Mouse (Mus musculus) thymus, postnatal 4 days (tissue): ENCODE results near the gene Tnfrsf23.
"Not testable (repeated sequence)": the region's sequence is repeated elsewhere in the genome, so short reads cannot be mapped to it uniquely, and the experiment has no call there.

ENCODE experiments used
- DNase-seq: peaks from one replicate; pipeline ENCODE4 v3.0.0; 2021

Gene Tnfrsf23

GRCm38 (mm10) chr7:143681566-143681965 is 4.1 kb downstream of the Tnfrsf23 start:
- no peak for DNase-seq

DNA sequence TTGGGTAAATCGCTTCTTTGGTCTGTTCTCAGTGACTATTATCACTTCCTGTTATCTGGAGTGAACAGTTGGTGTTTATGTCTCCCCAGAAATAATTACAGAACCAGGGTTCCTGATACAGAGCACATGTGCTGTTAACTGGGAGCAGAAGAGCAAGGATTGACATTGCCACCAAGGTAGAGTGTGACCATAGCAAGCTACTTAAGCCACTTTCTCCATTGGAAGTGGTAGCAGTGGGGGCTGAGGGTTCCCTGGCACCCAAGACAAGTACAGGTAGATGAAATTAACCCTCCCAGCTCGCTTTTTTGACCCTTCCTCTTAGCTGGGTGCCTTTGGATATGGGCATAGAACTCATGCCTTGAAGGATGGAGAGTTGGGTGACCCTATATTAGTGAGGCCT is 4.8 kb downstream of the Tnfrsf23 start:
- DNase-seq = not testable (repeated sequence)

DNA sequence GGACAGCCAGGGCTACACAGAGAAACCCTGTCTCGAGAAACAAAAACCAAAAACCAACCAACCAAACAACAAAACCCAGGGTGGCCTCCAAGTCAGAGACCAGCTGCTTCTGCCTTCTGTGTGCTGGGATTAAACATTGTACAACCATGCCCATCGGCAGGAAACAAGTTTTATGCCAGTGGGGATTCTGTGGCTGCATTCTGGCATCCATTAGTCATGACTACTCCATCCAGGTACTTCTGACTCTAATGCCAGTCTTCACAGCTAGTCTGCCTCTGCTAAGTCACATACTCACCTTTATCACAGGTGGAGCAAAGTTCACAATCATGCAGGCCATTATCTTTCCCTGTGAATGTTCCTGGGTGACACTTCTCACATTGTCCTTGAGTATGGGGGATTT is 6.0 kb downstream of the Tnfrsf23 start:
- DNase-seq = not testable (repeated sequence)

DNA sequence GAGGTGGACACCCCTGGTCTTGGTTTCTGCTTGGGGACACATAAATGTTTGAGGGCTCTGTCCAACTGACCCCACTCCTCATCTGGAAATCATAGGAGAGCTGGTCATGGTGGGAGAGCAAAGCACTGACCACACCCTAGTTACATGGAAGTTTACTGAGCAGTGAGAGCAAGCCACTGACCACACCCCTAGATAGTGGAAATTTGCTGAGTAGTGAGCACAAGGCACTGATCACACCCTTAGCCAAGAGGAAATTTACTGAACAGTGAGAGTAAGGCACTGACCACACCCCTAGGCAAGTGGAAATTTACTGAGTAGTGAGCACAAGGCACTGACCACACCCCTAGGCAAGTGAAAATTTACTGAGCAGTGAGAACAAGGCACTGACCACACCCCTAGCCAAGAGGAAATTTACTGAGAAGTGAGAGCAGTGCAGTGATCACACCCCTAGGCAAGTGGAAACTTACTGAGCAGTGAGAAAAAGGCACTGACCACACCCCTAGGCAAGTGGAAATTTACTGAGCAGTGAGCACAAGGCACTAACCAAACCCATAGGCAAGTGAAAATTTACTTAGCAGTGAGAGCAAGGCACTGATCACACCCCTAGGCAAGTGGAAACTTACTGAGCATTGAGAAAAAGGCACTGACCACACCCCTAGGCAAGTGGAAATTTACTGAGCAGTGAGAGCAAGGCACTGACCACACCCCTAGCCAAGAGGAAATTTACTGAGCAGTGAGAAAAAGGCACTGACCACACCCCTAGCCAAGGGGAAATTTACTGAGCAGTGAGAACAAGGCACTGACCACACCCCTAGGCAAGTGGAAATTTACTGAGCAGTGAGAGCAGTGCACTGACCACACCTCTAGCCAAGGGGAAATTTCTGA is 19.0 kb downstream of the Tnfrsf23 start:
- DNase-seq = no peak

GRCm38 (mm10) chr7:143663470-143663869 is 22.2 kb downstream of the Tnfrsf23 start:
- DNase-seq = no peak

DNA sequence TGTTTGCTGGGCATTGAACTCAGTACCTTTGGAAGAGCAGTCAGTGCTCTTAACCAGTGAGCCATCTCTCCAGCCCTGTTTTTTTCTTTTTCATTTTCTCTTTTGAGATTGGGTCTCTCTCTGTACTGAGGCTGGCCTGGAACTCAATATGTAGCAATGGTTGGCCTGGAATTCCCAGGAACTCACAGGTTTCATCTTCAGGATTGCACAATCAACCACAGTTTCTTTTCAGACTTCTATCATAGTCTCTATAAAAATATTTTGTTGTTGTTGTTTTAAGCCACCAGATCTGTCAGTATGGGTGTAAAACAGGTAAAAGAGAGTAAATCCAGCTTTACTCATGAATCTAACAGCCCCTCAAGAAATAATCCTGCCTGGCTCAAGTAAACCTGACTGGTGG is 24.9 kb downstream of the Tnfrsf23 start:
- DNase-seq = no peak

GRCm38 (mm10) chr7:143649769-143650346 is 35.8 kb downstream of the Tnfrsf23 start:
- not testable (repeated sequence) for DNase-seq

DNA sequence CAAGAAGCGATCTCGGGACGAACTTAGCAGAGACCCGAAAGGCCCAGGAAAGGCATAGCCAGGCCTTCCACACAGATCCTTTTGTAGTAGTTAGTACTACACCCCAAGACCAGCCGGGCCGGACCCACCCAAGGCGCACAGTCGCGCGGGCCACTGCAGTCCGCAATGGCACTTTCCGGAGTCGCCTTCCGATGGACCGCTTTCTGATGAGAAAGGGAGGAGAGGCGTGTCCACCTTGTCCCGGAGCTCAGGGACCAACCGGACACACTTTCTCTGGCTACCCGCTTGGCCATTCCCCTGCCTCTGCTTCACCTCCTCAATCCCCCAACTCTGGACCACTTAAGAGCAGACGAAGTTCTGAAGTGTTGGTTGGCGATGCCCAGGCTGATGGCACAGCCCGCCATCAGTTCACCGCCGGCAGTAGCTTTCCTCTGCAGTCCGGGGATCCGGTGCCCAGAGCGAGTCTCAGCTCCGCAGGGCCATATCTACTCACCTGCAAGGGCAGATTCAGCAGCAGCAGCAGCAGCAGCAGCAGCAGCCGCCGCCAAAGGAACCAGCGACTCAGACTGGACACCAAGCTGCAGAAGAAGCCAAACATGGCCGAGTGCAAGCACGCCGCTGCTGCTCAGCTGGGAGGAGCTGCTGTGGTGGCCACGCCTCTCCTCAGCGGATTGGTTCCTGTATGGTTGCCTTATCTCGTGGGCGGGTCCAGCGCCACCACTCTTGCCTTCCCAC is 36.5 kb downstream of the Tnfrsf23 start, which contains the start of gene Tnfrsf22:
Tnfrsf22 (minus strand) TSS at position 628 of the 735 bp plus-strand sequence.
- DNase-seq = peak; percentile 82

DNA sequence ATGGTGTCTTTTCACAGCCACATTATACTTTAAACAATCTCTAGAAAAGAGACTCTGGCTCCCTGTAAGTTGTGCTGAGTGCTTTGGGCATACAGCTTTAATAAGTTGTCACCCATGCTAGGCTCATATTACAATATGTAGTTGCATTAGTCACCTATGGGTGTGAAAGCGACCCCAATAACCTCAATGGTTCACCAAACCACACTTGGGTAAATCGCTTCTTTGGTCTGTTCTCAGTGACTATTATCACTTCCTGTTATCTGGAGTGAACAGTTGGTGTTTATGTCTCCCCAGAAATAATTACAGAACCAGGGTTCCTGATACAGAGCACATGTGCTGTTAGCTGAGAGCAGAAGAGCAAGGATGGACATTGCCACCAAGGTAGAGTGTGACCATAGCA is 41.7 kb downstream of the Tnfrsf23 start:
- DNase-seq = not testable (repeated sequence)

- no peak for DNase-seq
These were observed 49.0 kb downstream of the Tnfrsf23 start for GRCm38 (mm10) chr7:143636674-143637073.

DNA sequence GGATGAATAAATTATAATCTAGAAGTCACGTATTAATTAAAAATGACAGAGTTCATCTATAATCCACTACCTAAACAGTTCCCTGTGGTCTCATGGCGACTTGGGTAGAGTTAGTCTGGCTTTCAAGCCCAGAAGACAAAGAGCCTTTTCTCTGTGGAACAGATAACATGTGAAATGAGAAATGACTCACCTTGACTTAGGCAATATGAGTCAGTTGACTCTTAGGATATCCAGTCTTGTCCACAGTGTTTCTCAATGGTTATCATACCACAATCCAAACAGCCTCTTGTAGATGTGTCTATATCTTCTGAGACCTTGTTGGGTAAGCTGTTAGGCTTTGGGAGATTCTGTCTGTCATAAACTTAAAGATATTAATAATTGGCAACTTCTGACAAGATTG is 54.2 kb downstream of the Tnfrsf23 start:
- no peak for DNase-seq

DNA sequence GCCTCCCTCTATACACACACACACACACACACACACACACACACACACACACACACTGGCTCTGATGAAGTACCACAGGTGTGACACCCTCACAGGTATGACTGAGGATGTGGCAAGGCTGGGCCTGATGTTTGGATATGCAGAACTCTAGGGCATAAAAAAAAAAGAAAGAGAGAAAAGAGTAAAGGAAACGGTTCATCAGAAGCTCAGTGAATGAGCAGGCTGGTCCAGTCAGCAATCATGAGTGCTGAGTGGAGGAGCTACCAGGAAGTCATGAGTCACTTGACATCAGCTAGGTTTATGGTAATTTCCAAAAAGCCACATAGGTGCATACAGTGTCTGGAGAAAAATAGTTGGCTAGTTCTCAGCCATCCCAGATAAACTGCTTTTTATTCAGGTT is 56.2 kb downstream of the Tnfrsf23 start:
- DNase-seq = no peak

- peak; percentile 27 for DNase-seq
These were observed 57.1 kb downstream of the Tnfrsf23 start, which contains the start of gene Tnfrsf26 for GRCm38 (mm10) chr7:143628540-143628939. Gene Tnfrsf26, minus strand, starts transcription at chr7:143628722.

GRCm38 (mm10) chr7:143627555-143628286 is 58.0 kb downstream of the Tnfrsf23 start:
- DNase-seq = peak; percentile 37

- no peak for DNase-seq
These were observed 59.5 kb downstream of the Tnfrsf23 start for GRCm38 (mm10) chr7:143626178-143626577.

DNA sequence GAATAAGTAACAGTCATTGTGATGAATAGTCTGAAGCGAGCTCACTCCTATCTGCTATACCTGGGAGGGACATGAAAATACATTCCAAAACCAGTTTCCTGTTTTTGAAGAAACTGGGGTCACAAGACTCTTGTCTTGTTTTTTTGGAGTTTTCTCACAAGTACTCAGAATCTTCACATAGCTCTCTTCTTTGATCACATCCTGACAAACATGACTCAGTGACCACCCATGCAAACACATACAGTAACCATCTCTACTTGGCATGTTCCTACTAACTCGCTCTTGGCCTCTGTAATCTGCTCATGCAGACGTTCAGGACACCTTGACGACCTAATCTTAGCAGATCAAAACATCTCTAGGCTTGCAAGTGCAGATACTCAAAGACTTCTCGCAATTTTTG is 60.5 kb downstream of the Tnfrsf23 start:
- DNase-seq = no peak

DNA sequence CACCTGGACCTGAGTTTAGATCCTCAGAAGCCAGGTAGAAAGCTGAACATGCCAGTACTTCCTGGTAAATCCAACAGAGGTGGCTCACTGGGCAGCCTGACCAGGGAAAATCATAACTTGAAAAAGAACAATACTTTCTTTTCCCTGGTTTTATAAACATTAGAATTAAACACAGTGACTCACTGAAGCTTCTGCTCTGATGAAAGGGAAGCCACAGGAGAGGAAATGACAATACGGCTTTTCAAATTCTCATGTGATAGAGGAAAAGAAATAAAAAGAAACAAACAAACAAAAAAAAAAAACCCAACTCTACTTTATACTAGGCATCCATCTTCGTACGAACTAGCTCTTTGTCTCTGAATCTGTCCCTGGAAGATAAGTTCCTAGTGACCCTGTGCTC is 61.1 kb downstream of the Tnfrsf23 start:
- DNase-seq = no peak

DNA sequence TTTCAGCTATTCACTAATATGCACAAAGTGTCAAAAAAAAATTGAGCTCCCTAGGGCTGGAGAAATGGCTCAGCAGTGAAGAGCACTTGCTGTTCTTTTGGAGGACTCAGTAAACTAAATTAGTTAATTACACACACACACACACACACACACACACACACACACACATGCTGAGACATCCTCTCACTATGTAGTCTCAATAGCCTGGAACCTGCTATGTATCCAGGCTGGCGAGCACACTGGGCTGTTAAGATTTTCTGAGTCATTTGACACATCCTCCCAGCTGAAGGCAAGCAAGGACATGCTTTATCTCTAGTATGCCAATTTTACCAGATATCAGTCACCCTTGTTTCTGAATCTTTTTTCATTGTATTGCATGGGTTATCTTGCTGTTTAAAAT is 64.7 kb downstream of the Tnfrsf23 start:
- no peak for DNase-seq
